ENCODE assay signal across 8 mouse cellular contexts in the genomic region with DNA sequence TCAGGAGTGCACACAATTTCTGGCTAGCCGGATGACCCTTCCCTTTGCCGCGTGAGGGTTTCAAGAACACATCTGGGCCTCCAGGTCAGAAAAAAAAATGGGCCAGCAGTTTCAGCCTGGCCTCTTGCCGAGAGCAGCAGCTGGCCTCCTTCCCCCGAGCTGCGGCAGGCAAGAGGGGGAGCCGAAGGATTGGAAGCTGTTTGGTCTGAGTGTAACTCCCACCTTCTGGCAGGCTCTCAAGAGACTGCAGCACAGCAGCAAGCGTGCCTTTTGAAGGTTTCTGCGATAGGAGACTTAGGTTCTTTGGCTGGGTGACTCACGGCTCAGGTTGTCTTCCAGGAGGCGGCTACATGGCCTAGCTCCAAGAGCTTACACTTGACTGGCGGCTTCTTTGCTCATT.
DNase-seq lines count a peak whose midpoint lies in the region; ATAC-seq lines count a peak whose summit lies in the region.

No protein-coding gene starts in this region.

- peak; percentile 66 for DNase-seq in forebrain, embryonic 14.5 days (ENCODE audit: low spot score)
- peak; percentile 47 for DNase-seq in 3T3-L1 (ENCODE audit: low read depth, low spot score)
- DNase-seq in heart, postnatal 10 days, result peak; percentile 66 to 73
- DNase-seq in left cerebral cortex, postnatal 25 days (ENCODE audit: low spot score in 2 of 2), result peak; percentile 73 to 93
- peak; percentile 72 to 81 for DNase-seq in right cerebral cortex, postnatal 36 days (ENCODE audit: low spot score in 2 of 2)
- no peak for DNase-seq in cerebellum, postnatal 36 days
- DNase-seq in cerebellum, adult 11 months, result no peak

- H3K36me3 ChIP-seq in forebrain, embryonic 14.5 days (ENCODE audit: control insufficient read depth, insufficient read depth, low read length), result no peaks in the 10 kb centered on the region
- no peaks in the 10 kb centered on the region for H3K36me3 ChIP-seq in forebrain, embryonic 13.5 days (ENCODE audit: poor library complexity, severe bottlenecking)

- 45% methylated on average over 12 of the region's 12 CpGs for WGBS in forebrain, embryonic 14.5 days
- WGBS in forebrain, embryonic 13.5 days, result 48% methylated on average over 12 of the region's 12 CpGs

- no peak overlapping the region for H3K4me2 ChIP-seq in forebrain, embryonic 14.5 days (ENCODE audit: low read length)
- H3K4me2 ChIP-seq in forebrain, embryonic 13.5 days, result no peak overlapping the region

- no peaks in the 10 kb centered on the region for H3K9me3 ChIP-seq in forebrain, embryonic 14.5 days (replicated peaks; ENCODE audit: control insufficient read depth, low read length)
- H3K9me3 ChIP-seq in forebrain, embryonic 13.5 days (replicated peaks), result no peaks in the 10 kb centered on the region

- H3K27me3 ChIP-seq in forebrain, embryonic 14.5 days (replicated peaks; ENCODE audit: control insufficient read depth, insufficient read depth, low read length), result no peaks in the 10 kb centered on the region
- 0 out of 2 replicates have a peak, but pooled peaks cover 9% of the 10 kb centered on the region for H3K27me3 ChIP-seq in forebrain, embryonic 13.5 days

- peaks cover 10% of the 10 kb centered on the region for H3K4me1 ChIP-seq in forebrain, embryonic 14.5 days (ENCODE audit: control insufficient read depth, insufficient read depth, low read length)
- H3K4me1 ChIP-seq in forebrain, embryonic 13.5 days, result peaks cover 27% of the 10 kb centered on the region

- no peak overlapping the region for H3K4me3 ChIP-seq in forebrain, embryonic 14.5 days (ENCODE audit: low read depth, low read length)
- H3K4me3 ChIP-seq in forebrain, embryonic 13.5 days, result no peak overlapping the region

- H3K9ac ChIP-seq in forebrain, embryonic 14.5 days (ENCODE audit: low read length), result no peak overlapping the region
- H3K9ac ChIP-seq in forebrain, embryonic 13.5 days, result no peak overlapping the region

- intact Hi-C loops in heart, postnatal 10 days (cut with DNase I), result no loop called here
- intact Hi-C loops in left cerebral cortex, postnatal 25 days (cut with DNase I), result loop anchor here (1.0 to 5.0 kb wide), 2 partner anchors 18 to 36 kb away; no protein-coding TSS in a partner anchor

- no peak overlapping the region; the same call in 1 of the 2 replicates for H3K27ac ChIP-seq in forebrain, embryonic 14.5 days (ENCODE audit: low read depth, low read length)
- no peak overlapping the region for H3K27ac ChIP-seq in forebrain, embryonic 13.5 days

- ATAC-seq in forebrain, embryonic 14.5 days, result no peak
- no peak for ATAC-seq in forebrain, embryonic 13.5 days

Comparison
In these comparisons a context has a peak if more than half of its experiments do, and no peak if none do; other contexts are left out.
1. DNase-seq: peak in forebrain, embryonic 14.5 days (single experiment), 3T3-L1 (single experiment), heart, postnatal 10 days (2 of 2), left cerebral cortex, postnatal 25 days (2 of 2) and right cerebral cortex, postnatal 36 days (2 of 2); none in cerebellum, postnatal 36 days (0 of 2) and cerebellum, adult 11 months (single experiment).